Mouse (Mus musculus): ENCODE measurements around the gene Alox12.

Gene Alox12

GRCm38 (mm10) chr11:70239541-70240279, 15.4 kb downstream of the Alox12 start, which contains the start of the genes Gm21988 and Rnasek:
TSS of gene Gm21988 (minus strand) at chr11:70239830.
TSS of gene Rnasek (minus strand) at chr11:70239842.
- DNase-seq, result peak; percentile 89

DNA sequence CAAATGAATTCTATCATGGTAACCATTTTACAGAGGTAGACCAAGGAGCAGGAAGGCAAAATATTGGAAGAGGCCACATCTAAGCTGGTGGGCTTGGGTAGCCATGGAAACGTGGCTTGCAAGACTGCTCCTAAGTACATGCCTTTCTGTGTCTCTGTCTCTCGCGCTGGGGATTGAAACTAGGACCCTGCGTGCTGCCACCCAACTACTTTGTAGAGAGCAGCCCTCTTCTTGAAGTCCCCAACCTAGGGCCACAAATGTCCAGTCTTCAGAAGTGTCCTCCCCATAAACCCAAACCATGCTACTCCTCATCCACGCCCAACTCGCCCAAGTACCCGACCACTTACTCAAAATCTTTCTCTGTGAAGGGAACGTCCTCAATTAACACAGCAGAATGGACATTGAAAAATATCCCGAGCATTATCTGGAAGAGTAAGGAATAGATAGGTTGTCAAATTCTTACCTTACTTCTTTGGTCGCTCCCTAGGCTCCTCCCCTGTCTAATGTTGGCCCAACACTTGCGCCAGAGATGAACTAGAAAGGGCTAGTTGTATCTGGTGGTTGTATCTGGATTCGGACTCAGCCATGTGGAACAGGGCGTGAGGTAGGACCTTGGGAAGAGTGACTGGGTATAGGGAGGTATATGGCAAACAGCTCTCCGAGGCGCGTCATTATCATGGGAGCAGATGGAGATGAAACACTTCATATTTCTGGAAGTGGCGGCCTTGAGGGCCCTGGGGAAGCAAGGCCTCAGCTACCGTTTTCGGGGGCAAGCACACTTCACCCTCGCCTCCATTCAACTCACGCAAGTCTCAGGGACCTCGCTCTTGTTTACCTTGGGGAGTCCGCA, 16.3 kb downstream of the Alox12 start:
- peak; percentile 44 for DNase-seq

DNA sequence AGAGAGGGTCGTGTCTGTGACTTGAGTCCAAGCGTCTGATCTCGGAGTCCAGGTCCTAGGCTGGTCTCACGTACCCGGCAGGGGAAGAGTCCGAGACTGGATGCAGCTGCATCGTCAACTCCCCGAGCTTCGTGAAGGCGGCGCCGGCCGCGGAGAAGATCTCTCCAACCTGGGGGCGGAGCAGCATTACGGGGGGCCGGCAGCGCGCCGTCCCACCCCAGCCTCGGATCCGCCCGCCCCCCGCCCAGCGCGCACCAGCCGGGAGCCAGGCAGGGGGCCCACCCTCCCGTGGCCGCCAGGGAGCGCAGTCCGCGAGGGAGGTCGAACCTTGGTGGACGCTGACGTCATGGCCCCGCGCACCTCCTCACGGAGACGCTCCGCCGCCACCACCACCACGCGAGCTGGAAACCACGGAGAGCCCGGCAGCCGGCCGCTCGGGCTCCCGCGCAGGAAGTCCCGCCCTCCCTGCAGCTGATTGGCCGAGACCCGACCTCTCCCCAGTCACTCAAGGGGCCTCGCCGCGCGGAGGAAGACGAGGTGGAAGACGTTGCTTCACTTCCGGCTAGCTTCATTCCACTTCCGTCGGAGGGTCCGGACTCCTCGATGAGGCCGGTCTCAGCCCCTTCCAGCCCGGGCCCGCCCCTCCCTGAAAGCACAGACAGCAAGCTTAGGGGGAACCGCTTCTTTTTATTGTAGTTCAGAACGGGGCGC, 17.5 kb downstream of the Alox12 start, which contains the start of gene 0610010K14Rik:
Gene 0610010K14Rik (minus strand): TSS at position 458 of the 711 bp plus-strand sequence.
- DNase-seq, result peak; percentile 98

GRCm38 (mm10) chr11:70236717-70237116, 18.4 kb downstream of the Alox12 start:
- peak; percentile 32 for DNase-seq

- DNase-seq, result peak; percentile 24
Measured at GRCm38 (mm10) chr11:70235254-70235900, 19.8 kb downstream of the Alox12 start.

DNA sequence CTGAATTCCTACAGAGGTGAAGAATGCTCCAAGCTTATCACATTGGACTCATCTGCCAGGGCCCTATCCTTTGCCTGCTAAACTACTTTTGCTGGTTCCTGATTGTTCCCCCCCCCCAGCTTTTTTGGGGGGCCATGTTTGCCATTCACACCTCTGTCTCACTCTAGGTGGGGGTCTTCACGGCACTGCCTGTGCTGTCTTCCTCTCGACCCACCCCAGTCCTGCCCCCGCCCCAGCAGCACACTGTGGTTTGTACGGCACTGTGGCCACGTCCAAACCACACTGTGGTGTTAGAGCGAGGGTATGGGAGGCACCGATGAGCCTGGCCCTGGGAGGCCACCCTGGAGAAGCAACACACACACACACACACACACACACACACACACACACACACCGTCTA, 20.7 kb downstream of the Alox12 start:
- no peak for DNase-seq

DNA sequence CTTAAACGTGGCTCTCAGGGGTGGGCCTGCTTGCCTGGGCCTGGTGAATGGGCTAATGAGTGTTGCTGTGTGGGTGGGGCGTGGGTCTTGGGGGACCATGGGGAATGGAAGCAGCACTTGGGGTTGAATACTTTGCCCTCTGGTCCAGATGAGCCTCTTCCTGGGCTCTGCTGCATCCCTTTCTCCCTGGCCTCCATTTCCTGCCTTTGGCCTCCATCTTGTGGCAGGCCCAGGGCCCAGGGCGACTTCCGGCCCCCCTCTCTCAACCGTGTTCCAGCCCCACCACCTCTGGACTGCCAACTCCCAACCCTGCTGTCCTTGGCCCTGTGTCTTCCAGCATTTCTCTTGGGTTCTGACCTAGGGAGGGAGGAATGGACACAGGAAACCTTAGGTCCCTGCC, 21.1 kb downstream of the Alox12 start:
- peak; percentile 46 for DNase-seq

DNA sequence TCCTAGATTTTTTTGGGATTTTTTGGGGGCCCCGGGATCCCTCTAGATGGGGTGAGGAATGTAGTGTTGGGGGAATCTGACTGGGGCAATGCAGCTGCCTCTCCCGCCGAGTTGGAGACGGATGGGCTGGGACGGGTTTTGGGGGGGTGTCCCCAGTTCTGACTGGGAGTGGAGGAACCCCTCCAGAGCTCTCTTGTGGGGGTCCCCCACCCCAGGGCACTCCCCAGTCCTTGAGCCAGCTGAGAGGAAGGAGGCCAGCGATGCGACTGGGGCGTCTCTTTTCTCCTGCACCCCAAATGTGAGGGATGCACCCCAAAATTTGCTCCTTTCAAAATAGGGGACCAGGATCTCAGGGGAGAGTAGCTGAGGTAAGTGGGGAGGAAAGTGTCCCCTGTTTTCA, 22.1 kb downstream of the Alox12 start:
- no peak for DNase-seq

DNA sequence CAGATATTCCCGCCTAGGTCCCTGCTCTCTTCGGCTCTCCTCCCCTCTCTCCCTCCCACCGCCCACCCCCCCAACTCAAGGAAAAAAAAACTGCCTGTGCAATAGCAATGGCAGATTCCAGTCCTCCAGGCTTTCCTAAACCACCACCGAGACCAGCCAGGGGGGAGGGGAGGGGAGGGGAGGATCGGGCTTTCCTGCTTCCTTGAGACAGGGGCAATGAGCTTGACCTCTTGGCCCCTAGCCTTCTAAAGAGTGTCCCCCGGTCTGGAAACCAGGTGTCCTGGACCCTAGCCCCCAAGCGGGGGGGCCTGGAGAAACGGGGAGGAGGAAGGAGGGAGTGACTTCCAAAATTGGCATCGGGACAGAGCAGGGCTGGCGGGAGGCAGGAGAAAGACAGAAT, 22.6 kb downstream of the Alox12 start:
- DNase-seq, result peak; percentile 66

- DNase-seq, result peak; percentile 90
Measured at GRCm38 (mm10) chr11:70230239-70230727, 24.9 kb downstream of the Alox12 start.

- DNase-seq, result peak; percentile 69
Measured at GRCm38 (mm10) chr11:70229260-70230010, 25.7 kb downstream of the Alox12 start, which contains the start of gene Bcl6b. TSS of gene Bcl6b (minus strand) at chr11:70229798.

GRCm38 (mm10) chr11:70228828-70229227, 26.3 kb downstream of the Alox12 start:
- peak; percentile 91 for DNase-seq

DNA sequence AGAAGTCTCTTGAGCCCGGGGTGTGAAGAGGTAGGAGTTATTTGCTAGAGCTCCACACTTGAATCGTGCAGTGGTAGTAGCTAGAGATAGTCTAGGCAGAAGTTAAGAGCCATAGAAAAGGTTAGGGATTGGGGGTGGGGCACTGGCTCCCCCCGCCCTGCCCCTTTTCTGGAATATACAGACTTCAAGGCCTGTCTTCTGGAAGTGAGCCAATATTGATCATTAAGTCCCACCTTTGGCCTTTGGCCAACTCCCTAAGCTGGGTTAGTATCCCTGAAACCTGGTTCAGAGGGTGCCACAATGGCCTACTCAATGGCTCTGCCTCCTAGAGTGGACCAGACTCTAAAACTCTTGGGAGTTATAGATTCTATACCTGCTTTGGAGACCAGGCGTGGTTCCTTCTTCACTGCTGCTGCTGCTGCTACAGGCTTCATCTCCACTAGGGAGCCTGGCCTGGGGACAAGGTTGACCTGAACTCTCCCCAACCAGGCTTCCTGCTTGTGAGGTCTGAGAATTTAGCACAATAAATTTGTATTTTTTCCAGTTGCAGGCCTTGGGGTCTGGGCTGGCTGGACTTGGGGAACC, 27.4 kb downstream of the Alox12 start:
- no peak for DNase-seq

GRCm38 (mm10) chr11:70227126-70227525, 28.0 kb downstream of the Alox12 start:
- DNase-seq, result no peak

GRCm38 (mm10) chr11:70226602-70226890, 28.6 kb downstream of the Alox12 start:
- peak; percentile 55 for DNase-seq

GRCm38 (mm10) chr11:70225798-70226601, 29.2 kb downstream of the Alox12 start:
- DNase-seq, result peak; percentile 17

DNA sequence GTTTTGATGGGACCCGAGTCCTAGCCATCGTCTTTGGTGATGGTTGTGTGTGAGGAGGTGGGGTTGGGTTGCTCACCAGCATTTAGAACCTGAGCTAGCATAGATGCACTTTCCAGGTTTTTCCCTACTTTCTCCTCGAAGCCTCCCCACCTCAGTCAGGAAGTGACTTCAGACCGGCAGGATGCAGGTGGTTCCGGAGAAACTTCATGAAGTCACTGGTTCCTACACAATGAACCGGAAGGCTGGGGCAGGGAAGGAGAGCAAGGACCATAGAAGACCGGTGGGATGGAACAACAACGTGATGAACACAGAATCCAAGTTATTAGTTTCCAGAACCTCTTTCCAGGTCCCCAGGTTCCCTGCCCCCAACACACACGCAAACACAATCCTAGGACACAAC, 31.4 kb downstream of the Alox12 start:
- peak; percentile 74 for DNase-seq

DNA sequence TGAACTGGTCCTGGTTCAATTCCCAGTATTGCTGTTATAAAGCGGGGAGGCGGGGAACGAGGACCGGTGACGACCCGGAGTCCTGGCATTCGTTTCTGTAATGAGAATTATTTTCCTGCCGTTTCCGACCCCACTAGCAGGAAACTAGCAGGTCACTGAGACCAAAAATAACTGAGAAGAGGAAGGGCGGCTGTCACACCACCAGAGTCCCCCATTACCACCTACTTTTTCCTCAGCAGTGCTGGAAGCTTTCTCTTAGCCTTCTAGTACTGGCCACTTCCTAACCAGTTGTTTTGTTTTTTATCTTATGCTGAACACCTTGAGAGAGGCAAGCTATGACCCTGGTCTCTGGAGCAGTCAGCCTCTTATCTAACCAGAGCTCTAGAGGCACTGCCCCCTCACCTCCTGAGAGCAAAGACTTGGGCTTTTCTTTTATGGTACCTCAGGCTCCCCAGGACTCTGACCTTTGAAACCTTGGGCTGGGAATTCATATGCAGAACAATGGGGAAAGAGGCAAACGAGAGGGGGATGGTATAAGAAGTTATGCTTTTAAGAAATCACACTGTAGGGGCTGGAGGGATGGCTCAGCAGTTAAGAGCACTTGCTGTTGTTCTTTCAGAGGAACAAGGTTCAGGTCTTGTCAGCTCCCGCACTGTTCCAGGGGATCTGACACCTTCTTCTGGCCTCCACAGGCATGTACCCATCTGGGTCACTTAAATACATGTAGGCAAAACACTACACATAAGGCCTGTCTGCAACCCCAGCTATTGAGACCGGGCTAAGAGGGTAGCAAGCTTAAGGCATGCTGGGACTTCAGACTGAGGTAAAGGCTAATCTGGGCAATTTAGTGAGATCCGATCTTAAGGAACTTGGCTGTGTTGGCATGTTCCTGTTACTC, 33.3 kb downstream of the Alox12 start:
- peak; percentile 70 for DNase-seq
